Mouse (Mus musculus) hindbrain, embryonic 16.5 days (tissue): ENCODE data around the gene Poglut1. TPM values are rescaled to one million over a fixed set of nuclear protein-coding genes. Genes with fewer than 3 reads are reported as not detected.

Experiments used
- ATAC-seq: fragments of 200-750 bp; cut with Nextera tagmentation; 2 replicates; pipeline ENCODE4 v1.8.0; 2017; ENCODE audit warnings: moderate TSS enrichment, moderate library complexity
- H3K27ac ChIP-seq: fragments of 300-500 bp; sonication (generic); 2 replicates; pipeline ENCODE4 v1.5.1; 2014; ENCODE audit warnings: low read depth, mild to moderate bottlenecking, control low read depth, low read length, moderate library complexity
- H3K27me3 ChIP-seq: fragments of 300-500 bp; sonication (generic); replicated peaks from 2 replicates; pipeline ENCODE4 v1.6.1; 2014; ENCODE audit warnings: low read length; ENCODE audit not compliant: control insufficient read depth, insufficient read depth
- H3K36me3 ChIP-seq: fragments of 300-500 bp; sonication (generic); 2 replicates; pipeline ENCODE4 v1.6.1; 2014; ENCODE audit warnings: mild to moderate bottlenecking, low read length, moderate library complexity, mixed read lengths; ENCODE audit not compliant: control insufficient read depth, insufficient read depth
- H3K4me1 ChIP-seq: fragments of 300-500 bp; sonication (generic); 2 replicates; pipeline ENCODE4 v1.6.1; 2014; ENCODE audit warnings: low read depth, low read length; ENCODE audit not compliant: control insufficient read depth, insufficient read depth
- H3K4me2 ChIP-seq: fragments of 300-500 bp; sonication (generic); 2 replicates; pipeline ENCODE4 v1.6.1; 2014; ENCODE audit warnings: mild to moderate bottlenecking, low read length, control low read depth, moderate library complexity
- H3K4me3 ChIP-seq: fragments of 300-500 bp; sonication (generic); 2 replicates; pipeline ENCODE4 v1.5.1; 2014; ENCODE audit warnings: mild to moderate bottlenecking, low read length, control low read depth, moderate library complexity
- H3K9ac ChIP-seq: fragments of 300-500 bp; sonication (generic); 2 replicates; pipeline ENCODE4 v1.6.1; 2014; ENCODE audit warnings: low read depth, mild to moderate bottlenecking, control low read depth, low read length, moderate library complexity
- H3K9me3 ChIP-seq: fragments of 300-500 bp; sonication (generic); 2 replicates; pipeline ENCODE4 v1.6.1; 2014; ENCODE audit warnings: mild to moderate bottlenecking, low read length, moderate library complexity; ENCODE audit not compliant: control insufficient read depth
- WGBS: fragments of 180-500 bp; shearing (Covaris S2); extraction: QIAGEN DNeasy Blood & Tissue Kit; methylation state at CpG from one replicate; pipeline ENCODE4 v1.1.7; 2014; 5-methylcytosine and 5-hydroxymethylcytosine counted together
- polyA plus RNA-seq: library from polyadenylated mRNA; unstranded; fragments of >200 nt; fragmentation: Nextera tagmentation; extraction: Ambion mirVana; gene quantifications from 2 replicates; pipeline ENCODE4 v1.2.1, GENCODE M21; 2015

Poglut1 gene
- polyA plus RNA-seq, result 50.1 and 55.8 TPM in 2 replicates

DNA sequence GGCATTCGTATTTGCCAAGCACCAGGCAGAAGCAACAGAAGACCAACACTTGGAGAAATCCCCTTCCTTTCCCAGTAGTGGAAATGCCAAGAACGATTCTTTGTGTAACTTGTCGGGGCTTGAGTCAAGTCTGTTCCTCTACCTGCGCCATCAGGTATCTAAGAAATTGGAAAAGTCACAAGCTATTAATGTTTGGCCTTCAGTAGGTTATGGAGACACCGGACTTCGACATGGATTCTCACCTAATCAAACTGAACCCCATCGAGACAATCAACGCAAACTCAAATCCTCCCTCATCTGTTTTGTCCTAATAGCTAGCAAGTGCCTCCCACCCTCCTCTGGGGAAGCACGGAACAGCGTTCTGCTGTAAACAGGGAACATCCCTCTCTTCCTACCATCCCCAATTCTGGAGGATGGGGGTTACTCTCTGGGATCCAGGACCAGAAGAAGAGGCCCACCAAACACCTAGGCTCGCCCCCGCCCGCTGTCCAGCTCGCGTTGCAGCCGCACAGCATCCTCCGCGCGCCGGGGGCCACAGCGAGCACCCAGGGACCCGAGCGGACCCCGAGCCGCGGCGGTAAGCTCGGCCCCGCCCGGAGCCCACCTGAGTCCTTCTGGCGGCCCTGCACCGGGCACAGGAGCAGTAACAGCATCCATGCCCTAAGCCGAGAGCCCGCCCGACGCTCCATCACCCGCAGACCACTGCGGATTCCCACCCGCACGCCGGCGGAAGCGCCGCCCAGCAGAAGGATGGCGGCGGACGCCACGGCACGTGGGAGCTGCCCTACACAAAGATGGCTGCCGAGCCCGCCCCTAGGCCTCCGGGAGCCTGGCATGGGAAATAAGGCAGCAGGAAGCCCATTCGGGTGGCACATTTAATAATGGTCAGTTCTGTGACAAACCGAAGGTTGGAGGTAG is at the start of gene Poglut1:
Poglut1 (minus strand) TSS at position 780 of the 918 bp plus-strand sequence.
- H3K4me3 ChIP-seq, result peak within 1 kb of the TSS; percentile 80
- H3K9me3 ChIP-seq, result no peaks in the 10 kb centered on the region
- 0 out of 2 replicates have a peak, but pooled peaks cover 7% of the 10 kb centered on the region for H3K27me3 ChIP-seq
- peak within 1 kb of the TSS; percentile 91 for H3K27ac ChIP-seq
- H3K9ac ChIP-seq, result peak within 1 kb of the TSS; percentile 91
- peaks cover 13% of the 10 kb centered on the region for H3K4me1 ChIP-seq
- peak within 1 kb of the TSS; percentile 58 for H3K4me2 ChIP-seq
- ATAC-seq, result peak; percentile 96
- H3K36me3 ChIP-seq, result 0 out of 2 replicates have a peak, but pooled peaks cover 4% of the 10 kb centered on the region
- WGBS, result 3% methylated on average over 54 of the region's 54 CpGs

DNA sequence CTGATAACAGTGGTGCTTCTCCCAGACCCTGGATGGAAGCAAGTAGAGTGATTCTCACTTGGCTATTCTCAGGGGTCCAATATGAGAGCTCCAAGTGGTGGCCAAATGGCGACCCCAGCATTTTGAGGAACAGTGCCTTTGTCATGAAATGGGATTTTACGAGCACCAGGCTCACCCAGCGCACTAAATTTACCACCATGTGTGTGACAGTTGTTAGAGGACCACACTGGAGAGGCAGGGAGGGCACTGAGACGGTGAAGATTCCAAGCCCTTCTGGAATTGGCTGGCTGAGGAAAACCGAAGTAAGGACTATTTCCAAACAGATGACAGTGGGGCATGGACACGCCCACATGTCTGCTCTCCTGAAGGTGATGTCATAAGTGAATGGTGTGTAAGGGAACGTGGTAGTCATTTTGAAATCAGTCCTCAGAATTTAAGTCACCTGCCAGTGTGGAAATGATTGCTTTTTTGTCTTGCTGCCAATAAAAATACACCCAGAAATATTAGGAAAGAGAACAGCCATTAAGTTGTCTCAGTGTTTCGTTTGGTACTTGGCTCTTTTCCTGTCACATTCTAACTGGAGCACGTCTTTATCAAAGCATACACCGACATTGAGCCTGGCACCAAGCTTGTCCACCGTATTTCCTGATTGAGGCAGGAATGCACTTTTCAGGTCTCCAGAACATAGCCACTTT is 49.1 kb upstream of the Poglut1 start:
- WGBS, result 77% methylated on average over 11 of the region's 11 CpGs
- Histone ChIP-seq H3K4me3 (no peak overlapping the region), H3K9me3 (no peaks in the 10 kb centered on the region), H3K36me3 (no peaks in the 10 kb centered on the region), H3K27ac (no peak overlapping the region), H3K27me3 (no peaks in the 10 kb centered on the region), H3K4me1 (0 out of 2 replicates have a peak, but pooled peaks cover 4% of the 10 kb centered on the region), H3K4me2 (no peak overlapping the region), H3K9ac (no peak overlapping the region)
- no peak for ATAC-seq

DNA sequence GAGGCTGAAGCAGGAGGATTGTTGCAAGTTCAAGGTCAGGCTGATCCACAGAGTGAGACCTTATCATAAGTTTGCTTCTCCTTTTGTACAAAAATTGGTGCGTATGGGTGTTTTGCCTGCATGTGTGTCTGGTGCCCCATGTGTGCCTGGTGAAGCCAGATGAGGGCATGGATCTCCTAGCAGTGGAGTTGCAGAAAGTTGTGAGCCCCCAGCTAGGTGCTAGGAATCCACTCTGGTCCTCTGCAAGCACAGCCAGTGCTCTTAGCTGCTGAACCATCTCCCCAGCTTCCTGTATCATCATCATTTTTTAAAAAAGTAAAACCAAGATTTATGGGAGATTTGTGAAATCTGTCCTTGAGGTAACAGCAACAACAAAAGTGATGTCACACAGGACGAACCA is 46.6 kb upstream of the Poglut1 start:
- Histone ChIP-seq H3K9ac (no peak overlapping the region), H3K4me2 (no peak overlapping the region), H3K9me3 (no peaks in the 10 kb centered on the region), H3K27ac (no peak overlapping the region), H3K4me3 (no peak overlapping the region), H3K27me3 (no peaks in the 10 kb centered on the region), H3K4me1 (no peaks in the 10 kb centered on the region), H3K36me3 (peaks cover 12% of the 10 kb centered on the region; the same call in 1 of the 2 replicates)
- 96% methylated on average over 2 of the region's 2 CpGs for WGBS
- ATAC-seq, result no peak

DNA sequence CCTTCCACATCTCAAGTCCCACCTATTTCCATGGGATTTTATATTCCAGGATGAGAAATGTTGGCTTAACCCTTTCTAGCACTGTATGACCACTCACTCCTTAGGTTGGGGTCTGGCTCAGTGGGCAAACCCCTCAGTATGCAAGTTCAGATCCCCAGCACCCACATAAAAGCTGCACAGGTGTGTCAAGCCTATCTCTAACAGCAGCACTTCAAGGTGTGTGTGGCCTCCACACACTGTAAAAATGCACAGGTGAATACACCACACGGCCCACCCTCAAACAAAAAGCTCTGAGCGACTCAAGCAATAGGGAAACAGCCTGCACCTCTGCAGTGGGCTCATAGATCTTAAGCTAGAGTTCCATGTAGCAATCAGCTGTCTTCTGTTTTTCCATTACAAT is 46.0 kb upstream of the Poglut1 start:
- Histone ChIP-seq H3K4me3 (no peak overlapping the region), H3K9me3 (no peaks in the 10 kb centered on the region), H3K36me3 (peaks cover 14% of the 10 kb centered on the region; the same call in 1 of the 2 replicates), H3K27ac (no peak overlapping the region), H3K9ac (no peak overlapping the region), H3K4me2 (no peak overlapping the region), H3K27me3 (no peaks in the 10 kb centered on the region), H3K4me1 (no peaks in the 10 kb centered on the region)
- WGBS, result 95% methylated on average over 2 of the region's 2 CpGs
- ATAC-seq, result no peak

DNA sequence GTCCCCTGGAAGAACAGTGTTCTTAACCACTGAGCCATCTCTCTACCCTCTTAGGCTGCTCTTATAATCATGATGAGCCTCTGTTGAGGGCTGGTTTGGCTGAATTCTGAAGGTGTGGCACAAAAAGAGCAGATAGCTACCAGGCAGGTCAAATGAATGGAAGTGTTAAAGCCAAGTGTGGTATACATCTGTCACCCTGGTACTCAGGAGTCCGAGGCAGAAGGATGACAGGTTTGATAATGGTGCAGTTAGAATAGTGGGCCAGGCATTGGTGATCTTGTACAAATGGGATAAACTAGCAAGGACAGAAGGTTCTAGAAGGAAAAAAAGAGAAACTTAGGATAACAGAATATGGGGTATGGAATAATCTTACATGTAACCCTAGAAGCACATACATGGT is 44.4 kb upstream of the Poglut1 start:
- no peak overlapping the region for H3K27ac ChIP-seq
- ATAC-seq, result no peak
- WGBS, result 93% methylated on average over 1 of the region's 1 CpGs
- H3K27me3 ChIP-seq, result no peaks in the 10 kb centered on the region
- peaks cover 17% of the 10 kb centered on the region for H3K36me3 ChIP-seq
- no peak overlapping the region for H3K9ac ChIP-seq
- no peaks in the 10 kb centered on the region for H3K4me1 ChIP-seq
- no peak overlapping the region for H3K4me3 ChIP-seq
- H3K4me2 ChIP-seq, result no peak overlapping the region
- no peaks in the 10 kb centered on the region for H3K9me3 ChIP-seq

DNA sequence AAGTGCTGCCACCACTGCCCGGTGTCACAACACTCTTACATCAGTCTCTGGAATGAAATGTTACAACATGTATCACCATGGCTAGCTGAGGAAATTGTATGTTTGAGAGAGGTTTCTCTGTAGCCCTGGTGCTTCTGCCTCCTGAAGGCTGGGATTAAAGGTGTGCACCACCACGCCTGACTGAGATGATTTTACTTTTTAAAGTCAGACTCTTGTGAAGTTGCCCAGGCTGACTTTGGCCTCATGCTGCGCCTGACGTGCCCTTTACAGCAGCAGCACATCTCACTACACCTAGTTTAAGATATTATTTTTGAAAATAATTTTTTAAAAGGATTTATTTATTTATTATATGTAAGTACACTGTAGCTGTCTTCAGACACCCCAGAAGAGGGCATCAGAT is 42.9 kb upstream of the Poglut1 start:
- no peak overlapping the region for H3K4me2 ChIP-seq
- no peak overlapping the region for H3K27ac ChIP-seq
- 95% methylated on average over 4 of the region's 4 CpGs for WGBS
- H3K27me3 ChIP-seq, result no peaks in the 10 kb centered on the region
- no peak for ATAC-seq
- no peak overlapping the region for H3K9ac ChIP-seq
- no peaks in the 10 kb centered on the region for H3K9me3 ChIP-seq
- no peak overlapping the region for H3K4me3 ChIP-seq
- H3K4me1 ChIP-seq, result no peaks in the 10 kb centered on the region
- H3K36me3 ChIP-seq, result peaks cover 21% of the 10 kb centered on the region

DNA sequence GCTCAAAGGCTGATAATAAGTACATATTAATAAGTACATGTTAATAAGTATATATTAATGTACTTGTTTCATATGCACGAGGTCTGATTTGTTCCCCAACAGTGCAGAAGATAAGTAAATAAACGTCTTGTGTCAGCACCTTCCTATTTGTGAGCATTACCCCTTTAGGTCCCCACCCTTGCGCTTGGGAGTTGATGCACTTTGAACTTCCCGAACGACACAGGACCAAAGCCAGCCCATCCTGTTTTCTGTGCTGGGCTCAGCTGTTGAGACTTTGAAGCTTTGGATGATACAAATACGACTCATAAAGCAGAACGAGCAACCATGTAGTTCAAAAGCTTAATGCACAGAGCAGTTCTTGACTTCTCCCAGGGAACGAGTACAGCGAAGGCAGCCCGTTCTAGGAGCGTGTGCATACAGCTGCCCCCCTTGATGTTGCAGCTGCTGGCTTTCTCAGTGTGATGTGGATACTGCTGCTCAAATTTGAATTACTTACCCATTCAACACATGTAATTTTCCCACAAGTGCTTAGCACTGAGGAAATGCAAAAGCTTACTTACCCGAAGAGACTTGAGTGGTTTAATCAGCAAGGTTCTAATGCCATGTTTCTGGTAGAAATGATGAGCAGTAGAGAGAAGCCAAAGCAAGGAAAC is 42.1 kb upstream of the Poglut1 start:
- peak; percentile 45; the same call in 1 of the 2 replicates for ATAC-seq
- H3K9me3 ChIP-seq, result no peaks in the 10 kb centered on the region
- H3K36me3 ChIP-seq, result peaks cover 27% of the 10 kb centered on the region
- H3K9ac ChIP-seq, result no peak overlapping the region
- 84% methylated on average over 12 of the region's 12 CpGs for WGBS
- no peaks in the 10 kb centered on the region for H3K4me1 ChIP-seq
- H3K27ac ChIP-seq, result no peak overlapping the region
- H3K4me3 ChIP-seq, result no peak overlapping the region
- H3K27me3 ChIP-seq, result no peaks in the 10 kb centered on the region
- no peak overlapping the region for H3K4me2 ChIP-seq

DNA sequence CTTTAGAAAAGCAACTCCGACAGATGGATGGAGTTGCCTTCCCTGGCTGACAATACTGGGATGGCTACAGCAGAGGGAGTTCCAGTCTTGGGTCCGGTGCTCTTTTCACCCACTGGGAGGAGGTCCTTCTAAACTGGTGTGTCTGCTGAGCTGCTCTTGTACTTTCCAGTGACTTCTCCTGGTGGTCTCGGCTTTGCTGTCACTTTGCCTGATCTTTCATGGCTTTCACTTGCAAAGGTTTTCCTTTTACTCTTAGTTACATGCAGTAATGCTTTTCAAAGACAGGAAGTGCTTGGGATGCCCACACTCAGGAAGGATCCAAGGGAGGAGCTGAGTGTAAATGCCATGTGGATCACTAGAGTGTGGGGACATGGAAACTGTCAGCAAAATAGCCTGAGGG is 41.4 kb upstream of the Poglut1 start:
- no peak overlapping the region for H3K27ac ChIP-seq
- no peak overlapping the region for H3K4me2 ChIP-seq
- WGBS, result 80% methylated on average over 3 of the region's 3 CpGs
- H3K4me3 ChIP-seq, result no peak overlapping the region
- no peaks in the 10 kb centered on the region for H3K4me1 ChIP-seq
- H3K27me3 ChIP-seq, result no peaks in the 10 kb centered on the region
- ATAC-seq, result no peak
- no peak overlapping the region for H3K9ac ChIP-seq
- no peaks in the 10 kb centered on the region for H3K9me3 ChIP-seq
- H3K36me3 ChIP-seq, result peaks cover 27% of the 10 kb centered on the region

DNA sequence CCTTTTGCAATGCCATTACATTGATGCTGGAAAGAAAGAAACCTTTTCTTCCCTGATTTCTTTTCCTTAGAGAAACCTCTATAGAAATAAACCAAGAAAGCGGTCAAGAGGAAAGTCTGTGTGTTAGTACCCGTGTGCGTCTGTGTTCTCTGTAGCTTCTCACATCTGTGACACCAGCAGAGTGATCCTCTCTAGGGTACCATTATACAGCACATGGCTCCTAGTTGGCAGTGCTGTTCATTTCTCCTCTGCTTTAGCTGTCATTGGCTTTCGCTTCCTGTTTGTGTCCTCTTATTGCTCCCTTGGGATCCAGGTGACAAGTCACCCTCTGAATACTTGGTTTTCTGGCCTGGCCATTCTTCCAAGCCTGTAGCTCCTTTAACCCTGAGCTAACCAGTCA is 37.5 kb upstream of the Poglut1 start:
- no peak for ATAC-seq
- no peaks in the 10 kb centered on the region for H3K4me1 ChIP-seq
- H3K4me3 ChIP-seq, result no peak overlapping the region
- no peak overlapping the region for H3K4me2 ChIP-seq
- no peaks in the 10 kb centered on the region for H3K27me3 ChIP-seq
- no peak overlapping the region for H3K27ac ChIP-seq
- H3K9me3 ChIP-seq, result no peaks in the 10 kb centered on the region
- WGBS, result 74% methylated on average over 4 of the region's 4 CpGs
- peaks cover 45% of the 10 kb centered on the region for H3K36me3 ChIP-seq
- H3K9ac ChIP-seq, result no peak overlapping the region
